Mouse (Mus musculus) mesoderm, embryonic 11.5 days (tissue): ENCODE measurements around the gene Cenpq.
A peak's percentile ranks its signal among the peaks of the same experiment; 100 is the strongest.

Experiments
- DNase-seq: peaks from one replicate; pipeline ENCODE4 v3.0.0-alpha.2; 2012; ENCODE audit warnings: low read depth, low spot score

Gene Cenpq

GRCm38 (mm10) chr17:40934420-40935231 is at the start of gene Cenpq, which contains the start of gene Mut:
Gene Cenpq, minus strand, starts transcription at chr17:40935047.
Gene Mut, plus strand, starts transcription at chr17:40934685.
- DNase-seq: peak; percentile 98

DNA sequence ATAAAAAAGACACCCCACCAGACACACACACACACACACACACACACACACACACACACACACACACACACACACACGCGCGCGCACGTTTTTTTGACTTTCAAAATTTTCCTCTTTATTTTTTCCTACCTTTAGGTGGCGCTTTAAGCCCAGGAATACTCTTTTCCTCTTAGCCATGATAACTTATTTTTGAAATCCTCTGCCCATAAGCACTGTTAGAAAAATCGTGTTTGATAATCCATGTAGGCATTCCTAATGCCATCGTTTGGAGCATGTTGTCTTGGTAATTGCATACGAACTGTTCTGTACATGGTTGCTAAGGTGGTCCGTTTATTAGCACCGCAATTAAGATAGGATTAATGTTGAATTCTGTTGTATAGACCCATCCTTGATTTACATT is 43.1 kb upstream of the Cenpq start:
- no peak for DNase-seq

- DNase-seq: no peak
These were observed 13.7 kb upstream of the Cenpq start for GRCm38 (mm10) chr17:40948518-40948917.

GRCm38 (mm10) chr17:40933985-40934384 is 862 bp downstream of the Cenpq start:
- no peak for DNase-seq

DNA sequence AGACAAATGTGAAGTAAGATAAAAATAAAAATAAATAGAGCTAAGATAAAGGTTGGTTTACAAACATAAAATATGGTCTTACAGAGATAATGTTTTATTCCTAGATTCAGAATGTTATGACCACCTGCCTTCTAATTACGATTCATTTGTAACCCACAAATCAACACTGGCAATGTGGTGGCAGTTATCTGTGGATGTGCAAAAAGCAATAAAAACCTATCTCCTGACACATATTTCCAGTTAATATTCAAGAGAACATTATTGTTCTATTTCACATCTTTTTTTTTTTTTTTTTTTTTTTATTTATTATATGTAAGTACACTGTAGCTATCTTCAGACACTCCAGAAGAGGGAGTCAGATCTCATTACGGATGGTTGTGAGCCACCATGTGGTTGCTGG is 19.3 kb downstream of the Cenpq start:
- no peak for DNase-seq

GRCm38 (mm10) chr17:40914250-40914649 is 20.6 kb downstream of the Cenpq start, which contains the start of gene Glyatl3:
Gene Glyatl3, minus strand, starts transcription at chr17:40914350.
- no peak for DNase-seq

DNA sequence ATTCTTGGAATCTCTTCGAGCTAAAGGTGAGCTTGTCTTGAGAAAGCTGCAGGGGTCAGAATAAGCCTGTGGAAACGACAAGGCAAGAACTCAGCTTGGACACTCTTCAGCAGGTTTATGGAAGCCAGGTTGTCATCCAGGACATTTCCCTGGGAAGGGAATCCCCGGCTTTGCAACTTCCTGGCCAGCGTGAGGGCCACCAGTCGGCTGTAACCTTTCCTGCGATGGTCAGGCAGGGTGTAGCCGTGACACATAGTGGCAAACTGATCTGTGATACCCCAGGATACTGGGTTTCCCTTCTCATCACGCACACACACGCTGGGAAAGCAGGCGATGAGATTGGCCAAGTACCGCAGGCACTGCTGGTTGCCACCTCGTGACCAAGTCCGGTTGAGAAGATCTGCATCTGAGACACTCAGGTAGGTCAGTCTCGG is 30.1 kb downstream of the Cenpq start:
- DNase-seq: peak; percentile 4

- no peak for DNase-seq
These were observed 30.7 kb downstream of the Cenpq start for GRCm38 (mm10) chr17:40904056-40904597.

DNA sequence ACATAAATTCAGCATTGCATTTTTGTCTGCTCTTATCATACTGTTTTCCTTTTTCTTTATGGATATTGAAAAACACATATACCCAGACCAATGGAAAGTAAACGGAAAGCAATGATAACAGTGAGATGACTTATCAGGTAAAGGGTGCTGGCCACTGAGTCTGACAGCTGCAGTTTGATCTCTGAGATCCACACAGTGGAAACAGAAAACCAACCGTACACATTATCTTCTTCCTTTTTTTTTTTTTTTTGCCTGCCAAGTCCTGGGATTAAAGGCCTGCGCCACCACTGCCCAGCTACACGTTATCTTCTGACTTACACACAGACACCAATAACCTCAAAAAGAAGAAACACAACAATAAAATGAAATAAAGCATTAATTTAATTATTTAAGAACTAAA is 31.5 kb downstream of the Cenpq start:
- DNase-seq: no peak

- DNase-seq: no peak
These were observed 35.0 kb downstream of the Cenpq start for GRCm38 (mm10) chr17:40899783-40900363.

- no peak for DNase-seq
These were observed 38.0 kb downstream of the Cenpq start for GRCm38 (mm10) chr17:40896863-40897262.

- DNase-seq: no peak
These were observed 46.9 kb downstream of the Cenpq start for GRCm38 (mm10) chr17:40887849-40888536.

DNA sequence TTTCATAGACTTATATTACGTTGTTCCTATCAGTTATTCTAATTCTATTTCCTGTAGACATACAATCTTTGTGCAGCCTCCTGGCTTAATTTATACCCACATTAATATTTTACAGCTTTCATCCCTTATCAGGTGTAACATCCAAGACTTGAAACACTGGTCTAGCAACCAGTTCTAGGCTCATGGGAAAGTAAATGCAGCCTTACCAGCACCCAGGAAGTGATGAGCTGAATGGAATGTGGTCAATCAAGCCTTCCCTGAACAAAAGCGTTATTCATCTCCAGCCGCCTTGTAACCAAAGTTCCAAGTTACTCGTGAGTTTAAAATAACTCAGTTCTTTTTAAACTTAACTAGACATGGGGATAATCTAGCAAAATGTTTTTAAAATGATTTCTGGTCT is 49.7 kb downstream of the Cenpq start:
- no peak for DNase-seq

DNA sequence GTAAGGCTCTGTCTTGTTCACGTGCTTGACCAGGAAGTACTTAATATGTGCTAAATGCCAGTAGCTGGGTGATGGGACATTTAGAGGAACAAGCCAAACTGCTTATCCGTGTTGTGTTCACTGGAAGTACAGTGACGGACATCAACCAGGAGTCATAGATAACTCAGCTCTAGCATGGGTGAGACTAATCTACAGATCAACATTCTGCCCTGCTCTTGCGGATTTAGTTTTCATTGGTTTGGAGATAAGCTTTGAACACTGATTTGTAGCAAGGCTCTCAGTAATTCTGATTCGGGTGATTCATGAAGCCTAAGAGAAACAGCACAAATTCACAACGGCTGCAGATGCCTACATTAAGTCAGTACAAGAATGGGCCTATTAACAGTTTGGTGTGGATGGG is 52.7 kb downstream of the Cenpq start:
- no peak for DNase-seq

GRCm38 (mm10) chr17:40879924-40880691 is 54.7 kb downstream of the Cenpq start, which contains the start of gene 9130008F23Rik:
Gene 9130008F23Rik, minus strand, starts transcription at chr17:40880559.
- DNase-seq: peak; percentile 39

- no peak for DNase-seq
These were observed 55.3 kb downstream of the Cenpq start for GRCm38 (mm10) chr17:40879528-40879923.

DNA sequence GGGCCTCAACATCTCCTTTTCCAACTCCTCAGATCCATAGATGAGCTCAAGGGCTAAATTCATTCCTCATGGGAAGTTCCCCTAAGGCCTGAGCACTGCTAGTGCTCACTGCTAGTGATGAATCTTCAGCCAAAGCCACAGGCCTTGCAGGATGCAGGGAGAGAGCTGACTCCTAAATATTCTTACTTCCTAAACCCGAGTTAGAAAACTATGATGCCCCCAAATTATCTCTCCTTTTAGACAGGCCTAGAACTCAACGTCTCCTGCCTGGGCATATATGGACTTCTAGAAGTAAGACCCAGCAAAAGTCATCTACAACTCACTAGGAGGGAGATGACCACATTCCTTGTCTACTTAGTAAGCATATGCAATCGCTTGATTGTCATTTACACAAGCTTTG is 57.1 kb downstream of the Cenpq start:
- DNase-seq: no peak

- DNase-seq: no peak
These were observed 59.3 kb downstream of the Cenpq start for GRCm38 (mm10) chr17:40875568-40875967.

- DNase-seq: no peak
These were observed 60.1 kb downstream of the Cenpq start for GRCm38 (mm10) chr17:40874701-40875100.

GRCm38 (mm10) chr17:40873582-40874011 is 61.2 kb downstream of the Cenpq start:
- DNase-seq: peak; percentile 36
